Mouse (Mus musculus) B cell, adult 2 months (primary cell): ENCODE measurements around the gene Cs.

ENCODE experiments used
- DNase-seq, 2 experiments: peaks; one replicate each; pipeline ENCODE4 v3.0.0; 2022

The Cs gene

GRCm38 (mm10) chr10:128335582-128335981 lies 2.0 kb upstream of the Cs start:
- peak; percentile 90 to 93 for DNase-seq

GRCm38 (mm10) chr10:128336195-128336594 lies 1.3 kb upstream of the Cs start:
- DNase-seq, result no peak

- DNase-seq, result no peak
Measured at GRCm38 (mm10) chr10:128336597-128336996, 937 bp upstream of the Cs start.

GRCm38 (mm10) chr10:128338415-128338814 lies 881 bp downstream of the Cs start:
- DNase-seq, result peak; percentile 43 to 44

- no peak for DNase-seq
Measured at GRCm38 (mm10) chr10:128338948-128339347, 1.4 kb downstream of the Cs start.

GRCm38 (mm10) chr10:128340257-128340656 lies 2.7 kb downstream of the Cs start:
- DNase-seq, result peak; percentile 20 to 32

- DNase-seq, result no peak
Measured at GRCm38 (mm10) chr10:128343436-128343835, 5.9 kb downstream of the Cs start.

GRCm38 (mm10) chr10:128344568-128345275 lies 7.2 kb downstream of the Cs start:
- DNase-seq, result peak; percentile 70 to 75

- DNase-seq, result no peak
Measured at GRCm38 (mm10) chr10:128347541-128347940, 10.0 kb downstream of the Cs start.

GRCm38 (mm10) chr10:128358796-128359195 lies 21.3 kb downstream of the Cs start:
- peak; percentile 73 to 75 for DNase-seq

GRCm38 (mm10) chr10:128359226-128359625 lies 21.7 kb downstream of the Cs start:
- DNase-seq, result no peak

GRCm38 (mm10) chr10:128361836-128362235 lies 24.3 kb downstream of the Cs start:
- DNase-seq, result no peak

- peak; percentile 21 to 26 for DNase-seq
Measured at GRCm38 (mm10) chr10:128362568-128362967, 25.0 kb downstream of the Cs start.

GRCm38 (mm10) chr10:128367899-128368401 lies 30.4 kb downstream of the Cs start:
- no peak for DNase-seq

- peak; percentile 90 to 91 for DNase-seq
Measured at GRCm38 (mm10) chr10:128368402-128369217, 31.1 kb downstream of the Cs start, which contains the start of gene Coq10a. Coq10a (minus strand) TSS chr10:128368997.

GRCm38 (mm10) chr10:128369218-128369543 lies 31.6 kb downstream of the Cs start:
- DNase-seq, result no peak

- no peak for DNase-seq
Measured at GRCm38 (mm10) chr10:128369599-128369998, 32.1 kb downstream of the Cs start.

- DNase-seq, result no peak
Measured at GRCm38 (mm10) chr10:128370021-128370420, 32.5 kb downstream of the Cs start.

GRCm38 (mm10) chr10:128370601-128371000 lies 33.1 kb downstream of the Cs start:
- DNase-seq, result no peak

GRCm38 (mm10) chr10:128372142-128372541 lies 34.6 kb downstream of the Cs start:
- DNase-seq, result peak; percentile 15 to 23

- no peak for DNase-seq
Measured at GRCm38 (mm10) chr10:128372989-128373748, 35.6 kb downstream of the Cs start.

GRCm38 (mm10) chr10:128374393-128374792 lies 36.9 kb downstream of the Cs start:
- DNase-seq, result peak; percentile 42 to 47

GRCm38 (mm10) chr10:128376099-128376454 lies 38.5 kb downstream of the Cs start:
- DNase-seq, result no peak
